Mouse (Mus musculus) stomach, embryonic 14.5 days (tissue): ENCODE results near the gene Zbtb48. TPM values are rescaled to one million over a fixed set of nuclear protein-coding genes. Genes with fewer than 3 reads are reported as not detected.

Experiments used
- ATAC-seq: fragments of 200-750 bp; cut with Nextera tagmentation; 2 replicates; pipeline ENCODE4 v1.8.0; 2017; ENCODE audit warnings: low read depth, moderate TSS enrichment; ENCODE audit not compliant: insufficient number of reproducible peaks, insufficient read depth, low FRiP score
- H3K27ac ChIP-seq: fragments of 300-500 bp; sonication (generic); 2 replicates; pipeline ENCODE4 v1.5.1; 2014; ENCODE audit warnings: mild to moderate bottlenecking, low read length, moderate library complexity, mixed read lengths
- H3K27me3 ChIP-seq: fragments of 300-500 bp; sonication (generic); 2 replicates; pipeline ENCODE4 v1.6.1; 2014; ENCODE audit warnings: low read length, control low read depth, mixed read lengths; ENCODE audit not compliant: control insufficient read depth, insufficient read depth
- H3K36me3 ChIP-seq: fragments of 300-500 bp; sonication (generic); 2 replicates; pipeline ENCODE4 v1.6.1; 2014; ENCODE audit warnings: mild to moderate bottlenecking, control low read depth, low read length, moderate library complexity, mixed read lengths; ENCODE audit not compliant: control insufficient read depth, insufficient read depth
- H3K4me1 ChIP-seq: fragments of 300-500 bp; sonication (generic); 2 replicates; pipeline ENCODE4 v1.6.1; 2014; ENCODE audit warnings: low read length, control low read depth, mixed read lengths; ENCODE audit not compliant: control insufficient read depth, insufficient read depth
- H3K4me2 ChIP-seq: fragments of 300-500 bp; sonication (generic); replicated peaks from 2 replicates; pipeline ENCODE4 v1.6.1; 2014; ENCODE audit warnings: low read depth, low read length, control low read depth
- H3K4me3 ChIP-seq: fragments of 300-500 bp; sonication (generic); 2 replicates; pipeline ENCODE4 v1.5.1; 2014; ENCODE audit warnings: low read depth, low read length, control low read depth
- H3K9ac ChIP-seq: fragments of 300-500 bp; sonication (generic); replicated peaks from 2 replicates; pipeline ENCODE4 v1.6.1; 2014; ENCODE audit warnings: low read depth, mild to moderate bottlenecking, control low read depth, low read length, moderate library complexity, mixed read lengths
- H3K9me3 ChIP-seq: fragments of 300-500 bp; sonication (generic); 2 replicates; pipeline ENCODE4 v1.6.1; 2016; ENCODE audit warnings: low read depth, low read length, control low read depth; ENCODE audit not compliant: control insufficient read depth
- WGBS: fragments of 180-500 bp; shearing (Covaris S2); extraction: QIAGEN DNeasy Blood & Tissue Kit; methylation state at CpG from one replicate; pipeline ENCODE4 v1.1.7; 2014; 5-methylcytosine and 5-hydroxymethylcytosine counted together
- polyA plus RNA-seq: library from polyadenylated mRNA; unstranded; fragments of >200 nt; fragmentation: Nextera tagmentation; extraction: Ambion mirVana; gene quantifications from 2 replicates; pipeline ENCODE4 v1.2.1, GENCODE M21; 2014

The Zbtb48 gene
- polyA plus RNA-seq, 1 experiment from 2014 or later: 21.8 TPM

DNA sequence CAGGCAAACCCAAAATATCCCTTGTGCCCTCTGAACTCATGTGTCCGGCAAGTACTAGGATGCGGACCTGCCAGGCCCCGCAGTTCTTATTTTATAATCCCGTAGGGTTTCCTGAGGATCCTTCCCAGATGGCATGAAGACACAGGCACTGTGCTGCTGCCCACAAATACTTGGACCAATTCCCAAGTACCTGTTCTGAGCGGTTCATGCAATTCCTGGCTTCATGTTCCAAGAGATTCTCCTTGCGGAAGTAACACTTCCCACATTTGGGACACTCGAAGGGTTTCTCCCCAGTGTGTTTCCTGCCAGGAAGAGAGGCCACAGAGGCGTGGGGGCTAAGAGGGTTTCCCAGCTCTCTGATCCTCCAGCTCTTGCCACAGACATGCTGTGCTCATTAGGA lies 5.0 kb downstream of the Zbtb48 start:
- Histone ChIP-seq H3K27me3 (no peaks in the 10 kb centered on the region), H3K9me3 (no peaks in the 10 kb centered on the region), H3K9ac (no peak overlapping the region), H3K4me1 (peaks cover 18% of the 10 kb centered on the region), H3K27ac (no peak overlapping the region), H3K4me2 (no peak overlapping the region), H3K36me3 (peaks cover 47% of the 10 kb centered on the region), H3K4me3 (no peak overlapping the region)
- 92% methylated on average over 8 of the region's 8 CpGs for WGBS
- no peak for ATAC-seq

- ATAC-seq: no peak
- H3K27ac ChIP-seq: no peak overlapping the region
- 84% methylated on average over 12 of the region's 12 CpGs for WGBS
- H3K9me3 ChIP-seq: no peaks in the 10 kb centered on the region
- peaks cover 47% of the 10 kb centered on the region for H3K36me3 ChIP-seq
- no peak overlapping the region for H3K9ac ChIP-seq
- no peak overlapping the region for H3K4me2 ChIP-seq
- no peak overlapping the region for H3K4me3 ChIP-seq
- no peaks in the 10 kb centered on the region for H3K27me3 ChIP-seq
- H3K4me1 ChIP-seq: peaks cover 17% of the 10 kb centered on the region
These were observed 5.8 kb downstream of the Zbtb48 start for GRCm38 (mm10) chr4:152021568-152022097.

- Histone ChIP-seq H3K9ac (no peak overlapping the region), H3K4me3 (no peak overlapping the region), H3K9me3 (no peaks in the 10 kb centered on the region), H3K4me2 (no peak overlapping the region), H3K36me3 (peaks cover 60% of the 10 kb centered on the region), H3K27ac (no peak overlapping the region), H3K27me3 (no peaks in the 10 kb centered on the region), H3K4me1 (peaks cover 2% of the 10 kb centered on the region; the same call in 1 of the 2 replicates)
- ATAC-seq: no peak
- 92% methylated on average over 21 of the region's 21 CpGs for WGBS
These were observed 7.4 kb downstream of the Zbtb48 start for GRCm38 (mm10) chr4:152020024-152020423.

- no peak for ATAC-seq
- Histone ChIP-seq H3K9ac (no peak overlapping the region), H3K4me1 (no peaks in the 10 kb centered on the region), H3K4me3 (no peak overlapping the region), H3K4me2 (no peak overlapping the region), H3K36me3 (peaks cover 66% of the 10 kb centered on the region), H3K27ac (no peak overlapping the region), H3K27me3 (no peaks in the 10 kb centered on the region), H3K9me3 (no peaks in the 10 kb centered on the region)
- 83% methylated on average over 6 of the region's 6 CpGs for WGBS
These were observed 8.4 kb downstream of the Zbtb48 start for GRCm38 (mm10) chr4:152019073-152019472.

DNA sequence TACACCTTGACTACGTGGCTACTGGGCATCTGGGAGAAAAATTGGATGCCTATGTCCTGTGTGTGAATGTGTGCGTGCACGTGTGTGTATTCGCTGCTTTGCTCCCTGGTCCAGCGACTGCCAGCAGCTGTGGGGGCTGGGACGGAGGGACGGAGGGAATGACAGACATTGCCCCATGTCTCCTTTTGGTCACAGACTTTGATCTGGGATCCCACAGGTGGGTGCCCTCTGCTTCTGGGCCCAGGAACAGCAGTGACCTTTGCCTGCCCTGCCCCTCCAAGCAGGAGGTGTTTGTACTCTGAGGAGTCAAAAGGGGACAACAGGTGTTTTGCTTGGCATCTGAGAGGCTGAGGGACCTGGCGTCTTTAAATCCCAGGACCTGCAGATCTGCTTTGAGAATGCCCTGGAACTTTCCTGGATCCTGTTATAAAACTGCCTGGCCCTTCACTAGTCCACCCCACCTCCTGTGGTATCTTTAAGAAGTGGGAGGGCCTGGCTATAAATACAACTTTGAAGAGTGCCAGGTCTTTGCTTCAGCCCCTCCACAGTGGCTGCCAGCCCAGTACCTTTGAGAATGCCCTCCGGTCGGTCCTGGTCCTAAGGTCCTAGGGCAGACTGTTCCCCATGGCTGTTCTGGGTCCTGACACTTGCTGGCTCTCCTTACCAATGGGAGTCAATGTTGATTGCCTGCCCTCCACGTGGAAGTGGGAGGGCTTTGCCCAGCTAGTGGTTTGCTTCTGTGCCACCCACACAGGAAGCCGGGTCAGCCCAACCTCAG lies 14.2 kb downstream of the Zbtb48 start:
- Histone ChIP-seq H3K36me3 (peaks cover 30% of the 10 kb centered on the region), H3K9ac (no peak overlapping the region), H3K27me3 (no peaks in the 10 kb centered on the region), H3K4me1 (peaks cover 16% of the 10 kb centered on the region; the same call in 1 of the 2 replicates), H3K4me3 (no peak overlapping the region), H3K9me3 (no peaks in the 10 kb centered on the region), H3K27ac (no peak overlapping the region), H3K4me2 (no peak overlapping the region)
- 86% methylated on average over 12 of the region's 12 CpGs for WGBS
- ATAC-seq: no peak

GRCm38 (mm10) chr4:152012109-152012508 lies 15.4 kb downstream of the Zbtb48 start:
- H3K4me2 ChIP-seq: peak overlapping the region; percentile 100
- 89% methylated on average over 16 of the region's 16 CpGs for WGBS
- H3K9ac ChIP-seq: no peak overlapping the region
- peaks cover 27% of the 10 kb centered on the region for H3K4me1 ChIP-seq
- H3K27me3 ChIP-seq: no peaks in the 10 kb centered on the region
- H3K9me3 ChIP-seq: no peaks in the 10 kb centered on the region
- H3K27ac ChIP-seq: no peak overlapping the region
- ATAC-seq: no peak
- peaks cover 24% of the 10 kb centered on the region; the same call in 1 of the 2 replicates for H3K36me3 ChIP-seq
- H3K4me3 ChIP-seq: no peak overlapping the region

DNA sequence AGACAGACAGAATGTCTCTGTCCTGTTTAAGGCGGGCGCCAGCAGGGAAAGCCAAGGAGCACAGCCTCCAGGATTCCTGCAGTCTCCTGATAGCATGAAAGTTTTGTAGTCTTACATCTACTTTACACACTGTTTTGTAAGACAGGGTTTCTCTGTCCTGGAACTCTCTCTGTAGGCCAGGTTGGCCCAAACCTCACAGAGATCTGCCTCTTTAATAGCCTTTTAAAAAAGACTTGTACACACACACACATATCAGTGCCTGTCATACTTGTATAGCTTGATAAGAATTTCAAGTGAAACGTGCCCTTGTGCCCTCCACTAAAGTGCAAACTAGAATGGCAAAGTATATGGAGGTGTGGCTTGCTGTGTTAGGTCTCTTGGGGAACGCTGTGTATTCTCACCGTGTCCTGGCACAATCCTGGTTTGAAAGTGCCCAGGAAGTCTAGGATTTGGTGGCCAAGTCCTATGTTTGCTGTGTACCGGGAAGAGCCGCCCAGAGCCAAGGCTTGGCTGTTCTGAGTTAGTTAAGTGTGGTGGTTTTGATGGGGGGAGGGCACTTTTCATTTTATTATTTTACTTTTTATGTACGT lies 16.2 kb downstream of the Zbtb48 start:
- H3K36me3 ChIP-seq: peaks cover 24% of the 10 kb centered on the region; the same call in 1 of the 2 replicates
- peak; percentile 7; the same call in 1 of the 2 replicates for ATAC-seq
- peaks cover 34% of the 10 kb centered on the region for H3K4me1 ChIP-seq
- H3K4me2 ChIP-seq: peak overlapping the region; percentile 100
- WGBS: 73% methylated on average over 8 of the region's 8 CpGs
- peak overlapping the region; percentile 68 for H3K4me3 ChIP-seq
- H3K9me3 ChIP-seq: no peaks in the 10 kb centered on the region
- H3K9ac ChIP-seq: no peak overlapping the region
- no peaks in the 10 kb centered on the region for H3K27me3 ChIP-seq
- H3K27ac ChIP-seq: peak overlapping the region; percentile 48; the same call in 1 of the 2 replicates

DNA sequence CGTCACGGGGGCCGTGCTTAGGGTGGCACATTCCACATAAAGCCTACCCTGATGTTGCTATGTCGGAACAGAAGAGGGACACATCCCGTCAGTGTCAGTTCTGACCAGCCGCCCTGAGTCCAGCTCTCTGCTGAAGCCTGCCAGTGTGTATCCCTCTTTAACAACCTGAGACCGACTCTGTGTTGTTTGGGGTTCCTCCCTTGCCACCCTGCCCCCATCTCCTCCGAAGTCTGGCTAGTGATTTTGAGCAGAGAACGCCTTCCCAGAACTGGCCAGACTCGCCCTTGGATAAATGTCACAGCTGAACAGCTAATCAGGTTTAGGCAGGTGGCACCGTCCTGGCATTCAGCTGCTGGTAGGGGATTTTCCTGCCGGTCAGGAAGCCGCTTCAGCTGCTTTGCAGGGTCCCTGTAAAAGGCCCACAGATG lies 16.8 kb downstream of the Zbtb48 start:
- WGBS: 14% methylated on average over 13 of the region's 13 CpGs
- peaks cover 34% of the 10 kb centered on the region for H3K4me1 ChIP-seq
- H3K9me3 ChIP-seq: no peaks in the 10 kb centered on the region
- H3K4me2 ChIP-seq: peak overlapping the region; percentile 100
- no peaks in the 10 kb centered on the region for H3K27me3 ChIP-seq
- peak overlapping the region; percentile 68 for H3K4me3 ChIP-seq
- peaks cover 18% of the 10 kb centered on the region; the same call in 1 of the 2 replicates for H3K36me3 ChIP-seq
- peak overlapping the region; percentile 48; the same call in 1 of the 2 replicates for H3K27ac ChIP-seq
- peak overlapping the region; percentile 62; the same call in 1 of the 2 replicates for H3K9ac ChIP-seq
- no peak for ATAC-seq
